Mouse (Mus musculus): Measurements from ENCODE around the gene Ccdc40.
"Not testable (repeated sequence)": the region's sequence is repeated elsewhere in the genome, so short reads cannot be mapped to it uniquely, and the experiment has no call there.

The Ccdc40 gene

GRCm38 (mm10) chr11:119237007-119237406 is 8.6 kb downstream of the Ccdc40 start:
- no peak for DNase-seq (ENCODE audit: low spot score)

- peak; percentile 46 for DNase-seq (ENCODE audit: low spot score)
Measured at GRCm38 (mm10) chr11:119237568-119238304, 9.4 kb downstream of the Ccdc40 start.

GRCm38 (mm10) chr11:119238305-119238721 is 9.9 kb downstream of the Ccdc40 start:
- DNase-seq (ENCODE audit: low spot score), result peak; percentile 65

- DNase-seq (ENCODE audit: low spot score), result no peak
Measured at GRCm38 (mm10) chr11:119239480-119239879, 11.1 kb downstream of the Ccdc40 start.

- not testable (repeated sequence) for DNase-seq (ENCODE audit: low spot score)
Measured at GRCm38 (mm10) chr11:119245543-119245942, 17.2 kb downstream of the Ccdc40 start.

- peak; percentile 85 for DNase-seq (ENCODE audit: low spot score)
Measured at GRCm38 (mm10) chr11:119249011-119249410, 20.6 kb downstream of the Ccdc40 start.

GRCm38 (mm10) chr11:119250998-119251397 is 22.6 kb downstream of the Ccdc40 start:
- DNase-seq (ENCODE audit: low spot score), result no peak

- DNase-seq (ENCODE audit: low spot score), result no peak
Measured at GRCm38 (mm10) chr11:119252854-119253541, 24.6 kb downstream of the Ccdc40 start.

GRCm38 (mm10) chr11:119256557-119256956 is 28.2 kb downstream of the Ccdc40 start:
- not testable (repeated sequence) for DNase-seq (ENCODE audit: low spot score)

GRCm38 (mm10) chr11:119258216-119258571 is 29.8 kb downstream of the Ccdc40 start:
- DNase-seq (ENCODE audit: low spot score), result no peak

- DNase-seq (ENCODE audit: low spot score), result peak; percentile 70
Measured at GRCm38 (mm10) chr11:119258572-119259322, 30.4 kb downstream of the Ccdc40 start.

- no peak for DNase-seq (ENCODE audit: low spot score)
Measured at GRCm38 (mm10) chr11:119259977-119260376, 31.6 kb downstream of the Ccdc40 start.

GRCm38 (mm10) chr11:119264413-119264812 is 36.0 kb downstream of the Ccdc40 start:
- no peak for DNase-seq (ENCODE audit: low spot score)

- DNase-seq (ENCODE audit: low spot score), result no peak
Measured at GRCm38 (mm10) chr11:119265811-119266210, 37.4 kb downstream of the Ccdc40 start.

- peak; percentile 10 for DNase-seq (ENCODE audit: low spot score)
Measured at GRCm38 (mm10) chr11:119267241-119267674, 38.9 kb downstream of the Ccdc40 start.

- DNase-seq (ENCODE audit: low spot score), result peak; percentile 96
Measured at GRCm38 (mm10) chr11:119267768-119268556, 39.6 kb downstream of the Ccdc40 start, which contains the start of gene Gaa. Gene Gaa, plus strand, starts transcription at chr11:119267887.

- peak; percentile 39 for DNase-seq (ENCODE audit: low spot score)
Measured at GRCm38 (mm10) chr11:119268557-119269195, 40.3 kb downstream of the Ccdc40 start.

- not testable (repeated sequence) for DNase-seq (ENCODE audit: low spot score)
Measured at GRCm38 (mm10) chr11:119272492-119272891, 44.1 kb downstream of the Ccdc40 start.

- no peak for DNase-seq (ENCODE audit: low spot score)
Measured at GRCm38 (mm10) chr11:119273186-119273930, 45.0 kb downstream of the Ccdc40 start.

GRCm38 (mm10) chr11:119281030-119281429 is 52.7 kb downstream of the Ccdc40 start:
- no peak for DNase-seq (ENCODE audit: low spot score)
